Mouse (Mus musculus): Measurements from ENCODE around the gene Angptl8. TPM values are rescaled to one million over a fixed set of nuclear protein-coding genes. Genes with fewer than 3 reads are reported as not detected.
"Not testable (repeated sequence)": the region's sequence is repeated elsewhere in the genome, so short reads cannot be mapped to it uniquely, and the experiment has no call there.

Gene Angptl8
- polyA plus RNA-seq (2016; fragmentation: Nextera tagmentation; extraction: Ambion mirVana), result 1.7 and 1.9 TPM in 2 replicates

DNA sequence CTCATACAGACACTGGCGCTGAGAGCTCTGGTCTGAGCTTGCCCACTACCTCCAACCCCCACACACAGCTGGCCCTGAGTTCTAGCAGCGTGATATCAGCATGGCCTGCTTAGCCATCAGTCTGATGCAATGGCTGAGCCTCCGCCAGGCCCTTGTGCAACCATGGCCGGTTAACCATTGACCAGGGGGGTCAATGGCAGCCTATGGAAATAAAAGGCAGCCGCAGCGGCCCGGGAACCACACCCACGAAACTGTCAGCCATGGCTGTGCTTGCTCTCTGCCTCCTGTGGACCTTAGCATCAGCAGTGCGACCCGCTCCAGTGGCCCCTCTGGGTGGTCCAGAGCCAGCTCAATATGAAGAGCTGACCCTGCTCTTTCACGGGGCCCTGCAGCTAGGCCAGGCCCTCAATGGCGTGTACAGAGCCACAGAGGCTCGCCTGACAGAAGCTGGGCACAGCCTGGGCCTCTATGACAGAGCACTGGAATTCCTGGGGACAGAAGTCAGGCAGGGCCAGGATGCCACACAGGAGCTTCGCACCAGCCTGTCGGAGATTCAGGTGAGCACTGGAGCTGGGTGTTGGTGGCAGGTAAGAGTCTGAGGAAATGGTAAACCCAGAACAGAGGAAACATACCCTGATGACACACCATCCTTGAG lies at the start of gene Angptl8:
Gene Angptl8 (plus strand): TSS at position 253 of the 655 bp plus-strand sequence.
- H3K27me3 ChIP-seq (replicated peaks), result no peaks in the 10 kb centered on the region
- H3K27ac ChIP-seq (ENCODE audit: poor library complexity, severe bottlenecking), result no peak within 1 kb of the TSS
- WGBS, result 85% methylated on average over 15 of the region's 15 CpGs
- no peak within 1 kb of the TSS for H3K4me3 ChIP-seq
- peaks cover 84% of the 10 kb centered on the region for H3K36me3 ChIP-seq
- no peak within 1 kb of the TSS for H3K4me2 ChIP-seq
- no peaks in the 10 kb centered on the region for H3K4me1 ChIP-seq (replicated peaks)
- H3K9ac ChIP-seq, result no peak within 1 kb of the TSS
- ATAC-seq (ENCODE audit: insufficient number of reproducible peaks, low FRiP score), result no peak
- H3K9me3 ChIP-seq (replicated peaks), result no peaks in the 10 kb centered on the region

GRCm38 (mm10) chr9:21786309-21786708 lies 49.0 kb upstream of the Angptl8 start:
- not testable (repeated sequence) for H3K27ac ChIP-seq (ENCODE audit: poor library complexity, severe bottlenecking); H3K4me3 ChIP-seq; H3K9ac ChIP-seq; H3K4me2 ChIP-seq; ATAC-seq (ENCODE audit: insufficient number of reproducible peaks, low FRiP score); H3K27me3 ChIP-seq (replicated peaks); H3K9me3 ChIP-seq (replicated peaks)
- 55% methylated on average over 2 of the region's 2 CpGs for WGBS
- Histone ChIP-seq H3K36me3 (peaks cover 87% of the 10 kb centered on the region), H3K4me1 (replicated peaks) (peaks cover 37% of the 10 kb centered on the region)

GRCm38 (mm10) chr9:21786906-21787305 lies 48.4 kb upstream of the Angptl8 start:
- no peak overlapping the region for H3K9ac ChIP-seq
- 17% methylated on average over 6 of the region's 6 CpGs for WGBS
- ATAC-seq (ENCODE audit: insufficient number of reproducible peaks, low FRiP score), result no peak

DNA sequence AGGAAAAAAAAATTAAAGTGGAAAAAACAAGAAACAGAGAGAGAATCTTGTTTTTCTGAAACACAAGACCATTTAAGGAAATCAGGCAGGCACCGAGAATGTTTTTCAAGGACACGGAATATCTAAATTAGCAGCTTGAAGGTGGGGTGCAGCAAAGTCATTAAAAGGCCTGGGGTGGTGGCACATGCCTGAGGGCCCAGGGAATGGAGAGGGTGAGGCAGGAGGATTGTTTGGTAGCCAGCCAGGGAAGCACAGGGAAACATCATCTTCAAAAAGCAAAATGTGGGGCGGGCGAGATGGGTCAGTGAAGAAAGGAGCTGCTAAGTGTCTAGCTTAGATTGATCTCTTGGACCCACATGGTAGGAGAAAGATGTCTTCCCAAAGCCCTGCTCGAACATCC lies 47.7 kb upstream of the Angptl8 start:
- no peak overlapping the region for H3K4me2 ChIP-seq
- no peak overlapping the region for H3K27ac ChIP-seq (ENCODE audit: poor library complexity, severe bottlenecking)
- no peaks in the 10 kb centered on the region for H3K27me3 ChIP-seq (replicated peaks)
- peaks cover 85% of the 10 kb centered on the region for H3K36me3 ChIP-seq
- ATAC-seq (ENCODE audit: insufficient number of reproducible peaks, low FRiP score), result no peak
- H3K9ac ChIP-seq, result peak overlapping the region; percentile 2; the same call in 1 of the 2 replicates
- H3K4me1 ChIP-seq (replicated peaks), result peaks cover 37% of the 10 kb centered on the region
- 77% methylated on average over 5 of the region's 5 CpGs for WGBS
- no peak overlapping the region for H3K4me3 ChIP-seq
- H3K9me3 ChIP-seq (replicated peaks), result no peaks in the 10 kb centered on the region

More at GRCm38 (mm10) chr9:21786906-21787305, 48.4 kb upstream of the Angptl8 start:
- Histone ChIP-seq H3K9me3 (replicated peaks) (no peaks in the 10 kb centered on the region), H3K4me3 (no peak overlapping the region), H3K27ac (ENCODE audit: poor library complexity, severe bottlenecking) (peak overlapping the region; percentile 2; the same call in 1 of the 2 replicates), H3K36me3 (peaks cover 87% of the 10 kb centered on the region), H3K4me2 (peak overlapping the region; percentile 1; the same call in 1 of the 2 replicates), H3K4me1 (replicated peaks) (peaks cover 37% of the 10 kb centered on the region), H3K27me3 (replicated peaks) (no peaks in the 10 kb centered on the region)

DNA sequence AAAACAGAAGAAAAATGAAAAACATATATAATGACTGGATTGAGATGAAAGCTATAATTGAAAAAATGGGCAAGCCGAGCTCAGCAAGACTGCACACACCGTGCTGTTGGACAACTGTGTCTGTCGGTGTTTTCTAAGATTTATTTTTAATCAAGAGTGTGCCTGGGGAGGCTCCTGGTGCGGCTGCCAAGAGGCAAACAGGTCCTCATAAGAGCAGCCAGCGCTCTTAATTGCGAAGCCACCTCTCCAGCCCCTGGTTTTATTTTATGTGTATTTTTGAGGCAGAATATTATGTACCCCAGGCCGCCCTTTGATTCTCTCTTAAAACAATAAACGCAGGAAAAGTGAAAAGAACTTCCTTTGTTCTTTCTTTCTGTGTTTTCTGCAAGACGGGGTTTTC lies 47.1 kb upstream of the Angptl8 start:
- Histone ChIP-seq H3K4me1 (replicated peaks) (peaks cover 42% of the 10 kb centered on the region), H3K27ac (ENCODE audit: poor library complexity, severe bottlenecking) (peak overlapping the region; percentile 9; the same call in 1 of the 2 replicates), H3K9ac (peak overlapping the region; percentile 2; the same call in 1 of the 2 replicates), H3K4me3 (no peak overlapping the region), H3K27me3 (replicated peaks) (no peaks in the 10 kb centered on the region), H3K36me3 (peaks cover 87% of the 10 kb centered on the region), H3K4me2 (no peak overlapping the region), H3K9me3 (replicated peaks) (no peaks in the 10 kb centered on the region)
- no peak for ATAC-seq (ENCODE audit: insufficient number of reproducible peaks, low FRiP score)
- 76% methylated on average over 9 of the region's 9 CpGs for whole genome bisulfite sequencing

DNA sequence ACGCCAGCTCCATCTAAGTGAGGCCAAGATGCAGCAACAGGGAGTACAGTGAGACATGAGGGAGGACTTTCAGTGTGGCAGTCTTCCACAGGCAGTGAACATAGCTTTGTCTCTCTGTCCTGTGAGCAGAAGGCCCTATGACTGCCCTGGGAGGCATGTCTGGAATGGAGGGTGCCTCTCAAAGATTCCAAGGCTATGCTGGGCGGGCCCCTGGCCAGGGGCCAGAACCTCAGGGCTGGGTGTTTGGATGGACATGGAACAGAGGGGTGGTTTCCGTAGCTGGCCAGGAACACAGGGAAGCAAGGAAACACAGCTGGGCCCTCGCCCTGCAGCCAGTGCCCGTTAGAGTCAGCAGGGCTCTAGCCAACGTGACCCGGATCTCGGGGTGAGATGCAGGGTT lies 43.4 kb upstream of the Angptl8 start:
- Histone ChIP-seq H3K4me3 (no peak overlapping the region), H3K27me3 (replicated peaks) (no peaks in the 10 kb centered on the region), H3K9ac (peak overlapping the region; percentile 46; the same call in 1 of the 2 replicates), H3K27ac (ENCODE audit: poor library complexity, severe bottlenecking) (peak overlapping the region; percentile 73), H3K9me3 (replicated peaks) (no peaks in the 10 kb centered on the region), H3K4me2 (peak overlapping the region; percentile 42), H3K36me3 (peaks cover 83% of the 10 kb centered on the region), H3K4me1 (replicated peaks) (peaks cover 70% of the 10 kb centered on the region)
- 40% methylated on average over 8 of the region's 8 CpGs for WGBS
- ATAC-seq (ENCODE audit: insufficient number of reproducible peaks, low FRiP score), result peak; percentile 65

DNA sequence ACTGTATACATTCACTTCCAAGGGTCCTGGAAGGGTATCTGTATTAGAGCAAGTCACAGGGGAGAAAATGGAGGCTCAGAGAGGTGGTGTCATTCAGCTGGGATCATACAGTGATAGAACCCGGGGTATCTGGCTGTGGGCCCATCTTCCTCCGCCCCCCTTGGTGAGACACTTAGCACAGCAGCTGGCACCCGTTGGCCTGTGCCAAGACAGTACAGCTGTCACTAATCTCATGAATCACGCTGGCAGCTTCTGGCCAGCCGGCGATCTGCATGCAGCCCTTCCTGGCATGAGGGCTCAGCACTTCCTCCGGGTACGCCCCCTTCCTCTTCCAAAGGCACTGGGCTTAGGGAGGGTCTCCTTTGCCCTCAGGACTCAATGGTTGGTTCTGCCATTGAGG lies 42.7 kb upstream of the Angptl8 start:
- Histone ChIP-seq H3K4me3 (peak overlapping the region; percentile 7; the same call in 1 of the 2 replicates), H3K36me3 (peaks cover 75% of the 10 kb centered on the region), H3K9ac (peak overlapping the region; percentile 41; the same call in 1 of the 2 replicates), H3K4me2 (peak overlapping the region; percentile 42), H3K27me3 (replicated peaks) (no peaks in the 10 kb centered on the region), H3K9me3 (replicated peaks) (no peaks in the 10 kb centered on the region), H3K4me1 (replicated peaks) (peaks cover 73% of the 10 kb centered on the region), H3K27ac (ENCODE audit: poor library complexity, severe bottlenecking) (peak overlapping the region; percentile 73)
- 58% methylated on average over 8 of the region's 8 CpGs for WGBS
- ATAC-seq (ENCODE audit: insufficient number of reproducible peaks, low FRiP score), result no peak

GRCm38 (mm10) chr9:21793507-21793906 lies 41.8 kb upstream of the Angptl8 start:
- not testable (repeated sequence) for H3K27ac ChIP-seq (ENCODE audit: poor library complexity, severe bottlenecking); H3K4me3 ChIP-seq; H3K4me2 ChIP-seq; H3K9ac ChIP-seq; H3K27me3 ChIP-seq (replicated peaks); H3K9me3 ChIP-seq (replicated peaks); ATAC-seq (ENCODE audit: insufficient number of reproducible peaks, low FRiP score)
- Histone ChIP-seq H3K4me1 (replicated peaks) (peaks cover 65% of the 10 kb centered on the region), H3K36me3 (peaks cover 68% of the 10 kb centered on the region)
- WGBS, result 93% methylated on average over 6 of the region's 6 CpGs

GRCm38 (mm10) chr9:21794344-21794834 lies 40.9 kb upstream of the Angptl8 start:
- Histone ChIP-seq H3K9ac (no peak overlapping the region), H3K27me3 (replicated peaks) (no peaks in the 10 kb centered on the region), H3K4me3 (no peak overlapping the region), H3K27ac (ENCODE audit: poor library complexity, severe bottlenecking) (no peak overlapping the region), H3K9me3 (replicated peaks) (no peaks in the 10 kb centered on the region), H3K4me2 (no peak overlapping the region), H3K4me1 (replicated peaks) (peaks cover 68% of the 10 kb centered on the region), H3K36me3 (peaks cover 59% of the 10 kb centered on the region)
- ATAC-seq (ENCODE audit: insufficient number of reproducible peaks, low FRiP score), result no peak
- WGBS, result 91% methylated on average over 18 of the region's 18 CpGs

DNA sequence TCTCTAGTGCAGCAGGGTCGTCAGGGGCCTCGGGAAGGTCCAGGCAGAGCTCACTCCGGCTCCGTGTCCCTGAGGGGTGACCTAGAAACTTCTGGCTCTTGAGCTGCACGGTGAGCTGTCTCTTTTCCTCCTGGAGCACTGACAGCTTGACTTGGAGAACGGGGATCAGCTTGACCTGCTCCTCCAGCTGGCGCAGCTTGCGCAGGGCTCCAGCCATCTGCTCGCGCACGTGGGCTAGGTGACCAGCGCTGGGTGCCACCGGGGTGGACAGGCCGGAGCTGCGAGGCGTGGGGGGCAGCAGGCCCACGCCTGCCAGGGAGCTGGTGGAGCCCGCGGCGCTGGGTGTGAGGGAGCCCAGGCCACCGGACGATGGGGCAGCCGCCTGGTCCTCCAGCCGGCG lies 40.4 kb upstream of the Angptl8 start:
- Histone ChIP-seq H3K9ac (no peak overlapping the region), H3K4me3 (no peak overlapping the region), H3K4me1 (replicated peaks) (peaks cover 68% of the 10 kb centered on the region), H3K4me2 (no peak overlapping the region), H3K9me3 (replicated peaks) (no peaks in the 10 kb centered on the region), H3K27ac (ENCODE audit: poor library complexity, severe bottlenecking) (no peak overlapping the region), H3K27me3 (replicated peaks) (no peaks in the 10 kb centered on the region), H3K36me3 (peaks cover 53% of the 10 kb centered on the region)
- 89% methylated on average over 25 of the region's 25 CpGs for WGBS
- ATAC-seq (ENCODE audit: insufficient number of reproducible peaks, low FRiP score), result no peak

DNA sequence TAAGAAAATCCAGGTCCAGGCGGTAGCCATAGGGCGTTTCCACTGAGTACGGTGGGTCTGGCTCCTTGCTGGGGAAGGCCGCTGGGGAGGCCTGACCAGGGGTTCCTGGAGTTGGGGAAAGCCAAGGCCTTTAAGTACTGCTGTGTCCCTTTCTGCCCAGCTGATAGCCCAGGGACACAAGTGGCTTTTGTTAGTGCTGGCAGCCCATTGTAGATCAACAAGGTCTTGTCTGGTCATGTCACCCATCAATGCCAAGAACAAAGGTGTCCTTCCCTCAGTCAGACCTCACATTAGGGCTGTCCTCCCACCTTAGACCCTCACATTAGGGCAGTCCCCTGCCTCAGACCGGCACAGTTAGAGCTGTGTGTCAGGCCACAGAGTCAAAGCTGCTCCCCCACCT lies 39.7 kb upstream of the Angptl8 start:
- 73% methylated on average over 5 of the region's 5 CpGs for WGBS
- Histone ChIP-seq H3K9me3 (replicated peaks) (no peaks in the 10 kb centered on the region), H3K4me2 (peak overlapping the region; percentile 69), H3K4me3 (0 out of 2 replicates have a peak overlapping the region, but pooled peaks have one; percentile 80), H3K4me1 (replicated peaks) (peaks cover 62% of the 10 kb centered on the region), H3K27ac (ENCODE audit: poor library complexity, severe bottlenecking) (peak overlapping the region; percentile 74), H3K9ac (peak overlapping the region; percentile 66; the same call in 1 of the 2 replicates), H3K36me3 (peaks cover 48% of the 10 kb centered on the region), H3K27me3 (replicated peaks) (no peaks in the 10 kb centered on the region)
- ATAC-seq (ENCODE audit: insufficient number of reproducible peaks, low FRiP score), result no peak
